Mouse (Mus musculus): ENCODE measurements at regions not wholly inside any gene's neighbourhood (a gene's known extent, or its start where the extent isn't known, plus 50 kb on each side); places are given as distances from the start of the nearest gene placed in this dataset.
A peak's percentile ranks its signal among the peaks of the same experiment; 100 is the strongest.

DNA sequence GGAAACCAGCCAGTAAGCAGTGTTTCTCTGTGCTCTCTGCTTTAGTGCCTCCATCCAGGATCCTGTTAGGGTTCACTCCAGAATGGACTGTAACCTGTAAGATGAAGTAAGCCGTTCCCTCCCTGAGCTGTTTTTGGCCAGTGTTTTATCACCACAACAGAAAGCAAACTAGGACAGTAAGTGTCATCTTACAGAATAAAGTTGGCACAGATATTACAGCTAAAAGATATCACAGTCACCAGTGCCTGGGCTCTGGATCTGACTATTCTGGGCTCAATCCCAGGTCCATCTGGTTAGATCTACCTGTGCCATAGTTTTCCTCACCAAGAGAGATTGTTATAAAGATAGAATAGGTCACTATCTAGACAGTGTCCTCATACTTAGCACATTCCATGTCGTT is 92.9 kb upstream of the Paqr3 start:
- peaks cover 6% of the 10 kb centered on the region for H3K27me3 ChIP-seq (ENCODE audit: insufficient read depth, poor library complexity, severe bottlenecking)
- no peak overlapping the region for H3K4me3 ChIP-seq
- DNase-seq (ENCODE audit: low spot score) = no peak
- no peaks in the 10 kb centered on the region for H3K36me3 ChIP-seq
- no peak overlapping the region for H3K27ac ChIP-seq
- H3K9me3 ChIP-seq = no peaks in the 10 kb centered on the region
- peaks cover 38% of the 10 kb centered on the region for H3K4me1 ChIP-seq (replicated peaks)
- 80% methylated on average over 2 of the region's 2 CpGs for WGBS

GRCm38 (mm10) chr5:97203646-97204045 is 92.2 kb upstream of the Paqr3 start:
- H3K4me3 ChIP-seq = no peak overlapping the region
- H3K27ac ChIP-seq = no peak overlapping the region
- peaks cover 38% of the 10 kb centered on the region for H3K4me1 ChIP-seq (replicated peaks)
- 93% methylated on average over 1 of the region's 1 CpGs for WGBS
- H3K27me3 ChIP-seq (ENCODE audit: insufficient read depth, poor library complexity, severe bottlenecking) = peaks cover 6% of the 10 kb centered on the region
- no peaks in the 10 kb centered on the region for H3K9me3 ChIP-seq
- no peak for DNase-seq (ENCODE audit: low spot score)
- H3K36me3 ChIP-seq = no peaks in the 10 kb centered on the region

DNA sequence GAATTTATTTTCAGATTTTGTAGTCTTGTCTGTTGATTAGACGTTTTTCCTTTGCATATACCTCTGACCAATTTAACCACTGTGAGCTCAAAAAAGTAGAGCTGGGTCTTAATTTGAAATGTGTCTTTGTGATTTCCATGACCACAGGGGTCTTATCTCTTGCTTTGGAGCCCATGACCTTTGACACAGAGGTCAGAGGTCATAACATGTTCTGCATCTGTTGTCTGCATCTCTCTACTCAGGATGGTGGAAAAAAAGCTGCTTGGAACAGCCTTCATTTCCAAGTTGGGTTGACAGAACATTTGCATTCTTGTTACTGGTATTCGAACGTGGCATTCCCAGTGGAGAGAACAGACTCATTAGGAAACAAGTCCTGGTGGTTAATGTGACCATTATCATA is 91.2 kb upstream of the Paqr3 start:
- no peak for DNase-seq (ENCODE audit: low spot score)
- no peak overlapping the region for H3K4me3 ChIP-seq
- H3K27me3 ChIP-seq (ENCODE audit: insufficient read depth, poor library complexity, severe bottlenecking) = peaks cover 10% of the 10 kb centered on the region
- H3K27ac ChIP-seq = no peak overlapping the region
- WGBS = 14% methylated on average over 3 of the region's 3 CpGs
- H3K9me3 ChIP-seq = no peaks in the 10 kb centered on the region
- H3K36me3 ChIP-seq = no peaks in the 10 kb centered on the region
- H3K4me1 ChIP-seq (replicated peaks) = peaks cover 38% of the 10 kb centered on the region

GRCm38 (mm10) chr5:97200655-97201054 is 89.3 kb upstream of the Paqr3 start:
- Histone ChIP-seq H3K4me1 (replicated peaks) (peaks cover 38% of the 10 kb centered on the region), H3K27ac (no peak overlapping the region), H3K27me3 (ENCODE audit: insufficient read depth, poor library complexity, severe bottlenecking) (peaks cover 10% of the 10 kb centered on the region; the same call in 1 of the 2 replicates), H3K9me3 (no peaks in the 10 kb centered on the region), H3K36me3 (no peaks in the 10 kb centered on the region), H3K4me3 (no peak overlapping the region)
- 36% methylated on average over 4 of the region's 4 CpGs for WGBS
- DNase-seq (ENCODE audit: low spot score) = no peak

- peak overlapping the region; percentile 59 for H3K27ac ChIP-seq
- H3K4me3 ChIP-seq = no peak overlapping the region
- H3K9me3 ChIP-seq = no peaks in the 10 kb centered on the region
- DNase-seq (ENCODE audit: low spot score) = peak; percentile 48
- peaks cover 5% of the 10 kb centered on the region; the same call in 1 of the 2 replicates for H3K27me3 ChIP-seq (ENCODE audit: insufficient read depth, poor library complexity, severe bottlenecking)
- peaks cover 19% of the 10 kb centered on the region for H3K4me1 ChIP-seq (replicated peaks)
- WGBS = 72% methylated on average over 10 of the region's 10 CpGs
- no peaks in the 10 kb centered on the region for H3K36me3 ChIP-seq
Measured at GRCm38 (mm10) chr5:97195281-97195660, 83.9 kb upstream of the Paqr3 start.

GRCm38 (mm10) chr5:97194656-97195280 is 83.4 kb upstream of the Paqr3 start:
- DNase-seq (ENCODE audit: low spot score) = no peak

GRCm38 (mm10) chr5:97192656-97193055 is 81.3 kb upstream of the Paqr3 start:
- no peaks in the 10 kb centered on the region for H3K36me3 ChIP-seq

More at GRCm38 (mm10) chr5:97194656-97195280, 83.4 kb upstream of the Paqr3 start:
- Histone ChIP-seq H3K9me3 (no peaks in the 10 kb centered on the region), H3K4me1 (replicated peaks) (peaks cover 14% of the 10 kb centered on the region), H3K27ac (peak overlapping the region; percentile 59), H3K27me3 (ENCODE audit: insufficient read depth, poor library complexity, severe bottlenecking) (peaks cover 5% of the 10 kb centered on the region; the same call in 1 of the 2 replicates), H3K36me3 (no peaks in the 10 kb centered on the region), H3K4me3 (no peak overlapping the region)
- WGBS = 74% methylated on average over 11 of the region's 11 CpGs

GRCm38 (mm10) chr5:97190695-97191094 is 79.3 kb upstream of the Paqr3 start:
- H3K27me3 ChIP-seq (ENCODE audit: insufficient read depth, poor library complexity, severe bottlenecking) = no peaks in the 10 kb centered on the region; the same call in 1 of the 2 replicates
- 72% methylated on average over 3 of the region's 3 CpGs for WGBS
- peaks cover 14% of the 10 kb centered on the region for H3K4me1 ChIP-seq (replicated peaks)
- DNase-seq (ENCODE audit: low spot score) = no peak
- H3K36me3 ChIP-seq = no peaks in the 10 kb centered on the region
- H3K9me3 ChIP-seq = no peaks in the 10 kb centered on the region
- H3K27ac ChIP-seq = no peak overlapping the region
- no peak overlapping the region for H3K4me3 ChIP-seq

More at GRCm38 (mm10) chr5:97192656-97193055, 81.3 kb upstream of the Paqr3 start:
- Histone ChIP-seq H3K4me1 (replicated peaks) (peaks cover 14% of the 10 kb centered on the region), H3K9me3 (no peaks in the 10 kb centered on the region), H3K27me3 (ENCODE audit: insufficient read depth, poor library complexity, severe bottlenecking) (no peaks in the 10 kb centered on the region; the same call in 1 of the 2 replicates), H3K4me3 (no peak overlapping the region), H3K27ac (no peak overlapping the region)
- WGBS = 87% methylated on average over 13 of the region's 13 CpGs
- no peak for DNase-seq (ENCODE audit: low spot score)

GRCm38 (mm10) chr5:97184512-97184911 is 73.1 kb upstream of the Paqr3 start:
- DNase-seq (ENCODE audit: low spot score) = no peak
- Histone ChIP-seq H3K4me1 (replicated peaks) (peaks cover 6% of the 10 kb centered on the region; the same call in 1 of the 2 replicates), H3K9me3 (no peaks in the 10 kb centered on the region), H3K27me3 (ENCODE audit: insufficient read depth, poor library complexity, severe bottlenecking) (no peaks in the 10 kb centered on the region), H3K36me3 (no peaks in the 10 kb centered on the region), H3K4me3 (no peak overlapping the region), H3K27ac (no peak overlapping the region)
- 84% methylated on average over 9 of the region's 9 CpGs for whole genome bisulfite sequencing

- WGBS = 59% methylated on average over 1 of the region's 1 CpGs
- peaks cover 12% of the 10 kb centered on the region; the same call in 1 of the 2 replicates for H3K4me1 ChIP-seq (replicated peaks)
Measured at GRCm38 (mm10) chr5:97181249-97181648, 69.9 kb upstream of the Paqr3 start.

GRCm38 (mm10) chr5:97174446-97174845 is 63.0 kb upstream of the Paqr3 start:
- H3K27ac ChIP-seq = no peak overlapping the region
- H3K9me3 ChIP-seq = no peaks in the 10 kb centered on the region
- DNase-seq (ENCODE audit: low spot score) = no peak
- H3K4me3 ChIP-seq = no peak overlapping the region
- H3K4me1 ChIP-seq (replicated peaks) = peaks cover 6% of the 10 kb centered on the region; the same call in 1 of the 2 replicates
- H3K27me3 ChIP-seq (ENCODE audit: insufficient read depth, poor library complexity, severe bottlenecking) = no peaks in the 10 kb centered on the region
- H3K36me3 ChIP-seq = no peaks in the 10 kb centered on the region
- WGBS = 88% methylated on average over 8 of the region's 8 CpGs

More at GRCm38 (mm10) chr5:97181249-97181648, 69.9 kb upstream of the Paqr3 start:
- Histone ChIP-seq H3K9me3 (no peaks in the 10 kb centered on the region), H3K36me3 (no peaks in the 10 kb centered on the region), H3K4me3 (no peak overlapping the region), H3K27ac (no peak overlapping the region), H3K27me3 (ENCODE audit: insufficient read depth, poor library complexity, severe bottlenecking) (no peaks in the 10 kb centered on the region)
- DNase-seq (ENCODE audit: low spot score) = no peak

GRCm38 (mm10) chr5:97167401-97168249 is 56.2 kb upstream of the Paqr3 start:
- no peaks in the 10 kb centered on the region for H3K27me3 ChIP-seq (ENCODE audit: insufficient read depth, poor library complexity, severe bottlenecking)
- no peak overlapping the region for H3K27ac ChIP-seq
- H3K4me3 ChIP-seq = no peak overlapping the region
- H3K9me3 ChIP-seq = no peaks in the 10 kb centered on the region
- H3K4me1 ChIP-seq (replicated peaks) = no peaks in the 10 kb centered on the region
- WGBS = 84% methylated on average over 18 of the region's 18 CpGs
- no peak for DNase-seq (ENCODE audit: low spot score)
- H3K36me3 ChIP-seq = no peaks in the 10 kb centered on the region

Measured in hindbrain, embryonic 10.5 days (tissue).